Mouse (Mus musculus) myocyte (in vitro differentiated cells): ENCODE results near the gene Plekha7.
"Not testable (repeated sequence)": the region's sequence is repeated elsewhere in the genome, so short reads cannot be mapped to it uniquely, and the experiment has no call there.

Experiments used
- CEBPB ChIP-seq: IDR thresholded peaks from 2 replicates; pipeline ENCODE4 v1.6.1; 2011; ENCODE audit warnings: mild to moderate bottlenecking, moderate library complexity; ENCODE audit not compliant: poor library complexity, insufficient read depth, severe bottlenecking
- E2F4 ChIP-seq: IDR thresholded peaks from one replicate; pipeline ENCODE4 v1.6.1; 2011; ENCODE audit warnings: mild to moderate bottlenecking, control low read depth, moderate library complexity; ENCODE audit not compliant: insufficient read depth
- MAX ChIP-seq: IDR thresholded peaks from one replicate; pipeline ENCODE4 v1.6.1; 2011; ENCODE audit warnings: low read depth, mild to moderate bottlenecking, control low read depth
- MYOG ChIP-seq, 3 experiments: IDR thresholded peaks; one replicate each; pipeline ENCODE4 v1.6.1; 2011; ENCODE audit warnings: control low read depth in 2 of 3, low read depth in 2 of 3, mild to moderate bottlenecking in 2 of 3; ENCODE audit not compliant: insufficient read length in 2 of 3, control insufficient read depth in 1 of 3, insufficient read depth in 1 of 3
- POLR2A ChIP-seq: IDR thresholded peaks from one replicate; pipeline ENCODE4 v1.6.1; 2011; ENCODE audit warnings: low read depth, mild to moderate bottlenecking, control low read depth, moderate library complexity; ENCODE audit not compliant: insufficient read length
- POLR2AphosphoS2 ChIP-seq: IDR thresholded peaks from one replicate; pipeline ENCODE4 v1.6.1; 2011; ENCODE audit warnings: low read depth, control low read depth; ENCODE audit not compliant: insufficient read length
- SRF ChIP-seq: IDR thresholded peaks from one replicate; pipeline ENCODE4 v1.6.1; 2011; ENCODE audit warnings: low read depth; ENCODE audit not compliant: control insufficient read depth, insufficient read length
- TCF12 ChIP-seq: IDR thresholded peaks from one replicate; pipeline ENCODE4 v1.6.1; 2011; ENCODE audit warnings: mild to moderate bottlenecking, control low read depth; ENCODE audit not compliant: poor library complexity, insufficient read depth, severe bottlenecking
- TCF3 ChIP-seq: IDR thresholded peaks from one replicate; pipeline ENCODE4 v1.6.1; 2011; ENCODE audit warnings: low read depth, control low read depth; ENCODE audit not compliant: insufficient read length

DNA sequence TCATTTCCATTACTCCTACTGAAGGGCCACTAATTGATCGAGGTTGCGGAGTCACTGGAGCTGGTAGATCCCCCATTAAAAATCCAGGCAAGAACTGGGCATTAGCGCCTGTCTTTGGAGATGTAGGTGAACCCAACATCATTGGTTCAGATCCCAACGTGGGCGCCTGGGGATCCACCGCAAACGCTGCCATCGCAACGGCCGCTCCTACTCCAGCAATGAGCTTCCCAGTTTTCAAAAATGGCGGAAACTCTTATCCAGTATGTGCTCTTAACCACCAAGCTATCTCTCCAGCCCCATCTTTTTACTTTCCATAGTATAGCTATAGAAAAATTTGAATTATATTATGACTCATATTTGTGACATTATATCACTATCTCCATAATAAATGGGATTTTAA lies 223.8 kb downstream of the Plekha7 start, which contains the start of gene Gm4353:
- TF ChIP-seq E2F4; POLR2A; POLR2AphosphoS2; MYOG (IDR thresholded peaks at IDR 0.05; ENCODE audit: control insufficient read depth in 1 of 3, insufficient read depth in 1 of 3, insufficient read length in 2 of 3, low read depth in 2 of 3); TCF12; SRF; CEBPB; MAX; TCF3: not testable (repeated sequence)
